Mouse (Mus musculus) C2C12 (cell line): Measurements from ENCODE around the gene Gm49387. TPM values are rescaled to one million over a fixed set of nuclear protein-coding genes. Genes with fewer than 3 reads are reported as not detected.

Experiments used
- H3K27me3 ChIP-seq: one replicate; pipeline ENCODE4 v1.6.1; 2011; ENCODE audit not compliant: control insufficient read depth, insufficient read depth, insufficient read length
- H3K36me3 ChIP-seq: one replicate; pipeline ENCODE4 v1.6.1; 2011; ENCODE audit not compliant: control insufficient read depth, insufficient read depth
- H3K4me3 ChIP-seq: one replicate; pipeline ENCODE4 v1.5.1; 2011; ENCODE audit warnings: mild to moderate bottlenecking, control low read depth; ENCODE audit not compliant: poor library complexity, insufficient read depth, severe bottlenecking
- H3K79me2 ChIP-seq: one replicate; pipeline ENCODE4 v1.6.1; 2011; ENCODE audit not compliant: control insufficient read depth, insufficient read depth
- H3K79me3 ChIP-seq: one replicate; pipeline ENCODE4 v1.6.1; 2011; ENCODE audit warnings: low read depth, control low read depth
- H3ac ChIP-seq: one replicate; pipeline ENCODE3; 2011; ENCODE audit warnings: low read depth; ENCODE audit not compliant: control insufficient read depth, insufficient read length
- CEBPB ChIP-seq: IDR thresholded peaks from one replicate; pipeline ENCODE4 v1.6.1; 2011; ENCODE audit warnings: low read depth, mild to moderate bottlenecking, control low read depth, moderate library complexity
- CTCF ChIP-seq: IDR thresholded peaks from one replicate; pipeline ENCODE4 v1.5.1; 2011; ENCODE audit not compliant: control insufficient read depth, insufficient read depth, insufficient read length
- FOSL1 ChIP-seq: IDR thresholded peaks from one replicate; pipeline ENCODE4 v1.8.0; 2011; ENCODE audit warnings: mild to moderate bottlenecking, low read length; ENCODE audit not compliant: poor library complexity, insufficient read depth, severe bottlenecking
- MAX ChIP-seq: IDR thresholded peaks from one replicate; pipeline ENCODE4 v1.6.1; 2011; ENCODE audit warnings: mild to moderate bottlenecking, control low read depth
- MYOD1 ChIP-seq: IDR thresholded peaks from one replicate; pipeline ENCODE4 v1.6.1; 2011; ENCODE audit warnings: low read depth; ENCODE audit not compliant: control insufficient read depth, insufficient read length
- MYOG ChIP-seq: IDR thresholded peaks from one replicate; pipeline ENCODE4 v1.6.1; 2011; ENCODE audit not compliant: control insufficient read depth, insufficient read length; ENCODE audit errors: extremely low read depth
- USF1 ChIP-seq: IDR thresholded peaks from one replicate; pipeline ENCODE4 v1.6.1; 2011; ENCODE audit warnings: low read depth, mild to moderate bottlenecking, control low read depth, moderate library complexity
- polyA plus RNA-seq: library from polyadenylated mRNA; unstranded; fragments of >200 nt; fragmentation: generic; extraction: Trizol; gene quantifications from one replicate; pipeline ENCODE4 v1.2.1, GENCODE M21; 2012; ENCODE audit warnings: missing spikeins

Gm49387 gene
- polyA plus RNA-seq, 1 experiment = not detected

GRCm38 (mm10) chr14:31565478-31566212 is 75.0 kb downstream of the Gm49387 start:
- no peak for TF ChIP-seq MYOG
- no peak for TF ChIP-seq MAX
- TF ChIP-seq FOSL1 = no peak
- no peak for TF ChIP-seq CTCF
- TF ChIP-seq USF1 = no peak
- Histone ChIP-seq H3K4me3 (no peak overlapping the region), H3K36me3 (no peaks in the 10 kb centered on the region)

DNA sequence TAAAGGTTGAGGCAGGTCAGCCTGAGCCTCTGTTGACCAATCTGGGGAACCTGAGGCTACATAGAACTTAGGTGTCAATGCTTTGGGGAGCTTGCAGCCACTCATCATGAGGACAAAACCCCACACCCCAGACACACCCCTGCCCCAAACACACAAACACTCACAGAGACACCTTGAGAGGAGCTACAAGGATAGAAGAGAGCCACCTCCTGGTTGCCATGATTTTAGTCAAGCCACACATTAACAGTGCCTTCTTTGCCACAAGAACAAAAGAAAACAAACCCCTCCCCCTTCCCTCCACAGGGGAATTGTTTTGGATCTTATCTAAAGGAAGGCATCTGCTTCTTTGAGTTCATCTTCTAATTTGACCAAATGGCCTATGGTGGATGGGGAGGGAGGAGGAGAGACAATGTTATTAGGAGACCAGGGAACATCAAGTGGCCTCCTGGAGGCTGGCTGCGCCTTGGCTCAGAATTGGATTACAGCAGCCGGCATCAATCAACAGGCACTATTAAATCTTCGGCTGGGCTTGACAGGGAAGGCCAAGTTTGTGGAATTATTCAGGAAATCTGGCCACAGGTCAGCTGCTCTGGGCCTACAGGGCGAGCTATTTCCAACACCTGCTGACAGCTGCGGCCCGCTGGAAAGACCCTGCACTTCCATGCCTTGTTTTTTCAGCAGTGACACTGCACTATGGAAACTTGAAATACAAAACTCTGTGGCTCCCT is 76.1 kb downstream of the Gm49387 start:
- Histone ChIP-seq H3K4me3 (no peak overlapping the region), H3ac (no peak overlapping the region), H3K79me2 (no peaks in the 10 kb centered on the region), H3K36me3 (no peaks in the 10 kb centered on the region), H3K27me3 (peaks cover 9% of the 10 kb centered on the region), H3K79me3 (no peaks in the 10 kb centered on the region)
- TF ChIP-seq MAX (no peak), MYOD1 (no peak), CTCF (no peak), FOSL1 (no peak), CEBPB (no peak), USF1 (no peak), MYOG (no peak)

More at GRCm38 (mm10) chr14:31565478-31566212, 75.0 kb downstream of the Gm49387 start:
- Histone ChIP-seq H3ac (no peak overlapping the region), H3K27me3 (peaks cover 5% of the 10 kb centered on the region), H3K79me3 (no peaks in the 10 kb centered on the region), H3K79me2 (no peaks in the 10 kb centered on the region)

DNA sequence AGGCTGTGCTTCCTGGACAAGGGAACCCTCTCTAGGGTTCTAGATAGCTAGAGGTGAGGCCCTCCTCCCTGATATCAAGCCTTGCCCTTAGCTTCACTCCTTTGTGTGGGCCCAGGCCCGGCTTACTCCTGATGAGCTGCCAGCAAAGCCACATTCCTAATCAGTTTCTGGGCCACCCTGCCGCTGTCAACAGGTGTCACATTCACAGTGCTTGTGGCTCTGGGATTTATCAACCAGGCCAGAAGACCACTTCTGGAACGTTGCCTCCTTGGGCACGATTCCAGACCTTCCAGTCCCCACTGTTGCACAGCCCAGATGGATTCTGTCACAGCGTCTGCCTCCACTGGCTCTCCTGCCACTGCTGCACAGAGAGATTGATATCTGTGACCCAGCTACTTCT is 79.8 kb downstream of the Gm49387 start:
- Histone ChIP-seq H3K27me3 (peaks cover 23% of the 10 kb centered on the region), H3K36me3 (no peaks in the 10 kb centered on the region), H3K79me3 (no peaks in the 10 kb centered on the region), H3K79me2 (no peaks in the 10 kb centered on the region), H3K4me3 (no peak overlapping the region), H3ac (no peak overlapping the region)
- TF ChIP-seq CEBPB (no peak), CTCF (no peak), USF1 (no peak), MYOD1 (no peak), MYOG (no peak), MAX (no peak), FOSL1 (no peak)

- TF ChIP-seq MYOD1 (no peak), MAX (no peak), MYOG (no peak), USF1 (no peak)
- no peak overlapping the region for H3ac ChIP-seq
- no peak overlapping the region for H3K4me3 ChIP-seq
- H3K79me3 ChIP-seq = no peaks in the 10 kb centered on the region
- H3K27me3 ChIP-seq = peaks cover 23% of the 10 kb centered on the region
- H3K79me2 ChIP-seq = no peaks in the 10 kb centered on the region
- no peaks in the 10 kb centered on the region for H3K36me3 ChIP-seq
These were observed 81.5 kb downstream of the Gm49387 start for GRCm38 (mm10) chr14:31559216-31559615.

GRCm38 (mm10) chr14:31557784-31558183 is 82.9 kb downstream of the Gm49387 start:
- no peaks in the 10 kb centered on the region for H3K79me2 ChIP-seq
- no peaks in the 10 kb centered on the region for H3K79me3 ChIP-seq
- peaks cover 23% of the 10 kb centered on the region for H3K27me3 ChIP-seq
- TF ChIP-seq MYOG = no peak
- no peak for TF ChIP-seq CEBPB
- no peak for TF ChIP-seq MAX
- TF ChIP-seq USF1 = no peak
- no peak for TF ChIP-seq FOSL1
- no peak for TF ChIP-seq MYOD1
- TF ChIP-seq CTCF = no peak
- H3K4me3 ChIP-seq = no peak overlapping the region
- no peaks in the 10 kb centered on the region for H3K36me3 ChIP-seq
- no peak overlapping the region for H3ac ChIP-seq

- Histone ChIP-seq H3K79me3 (no peaks in the 10 kb centered on the region), H3K36me3 (no peaks in the 10 kb centered on the region), H3K4me3 (no peak overlapping the region), H3ac (no peak overlapping the region), H3K79me2 (no peaks in the 10 kb centered on the region), H3K27me3 (peaks cover 23% of the 10 kb centered on the region)
- TF ChIP-seq USF1 (no peak), MYOD1 (no peak), CTCF (no peak), CEBPB (no peak), FOSL1 (no peak), MAX (no peak), MYOG (no peak)
These were observed 83.4 kb downstream of the Gm49387 start for GRCm38 (mm10) chr14:31557273-31557672.
